Mouse (Mus musculus) monocyte, adult 5-6 weeks (primary cell): ENCODE results near the gene Zfp113. TPM values are rescaled to one million over a fixed set of nuclear protein-coding genes. Genes with fewer than 3 reads are reported as not detected.
"Not testable (repeated sequence)": the region's sequence is repeated elsewhere in the genome, so short reads cannot be mapped to it uniquely, and the experiment has no call there.

Experiments
- ATAC-seq: fragments of 153-309, 156-312 bp; replicated peaks from 2 replicates; pipeline ENCODE4 v1.8.0; 2017; ENCODE audit warnings: mild to moderate bottlenecking; ENCODE audit not compliant: low TSS enrichment, insufficient number of reproducible peaks, severe bottlenecking, poor library complexity, low FRiP score
- total RNA-seq: library from RNA; stranded (forward); fragments of 200-1000, 200-491, 200-594 nt; gene quantifications from 3 replicates; pipeline ENCODE4 v1.2.3, GENCODE M21; 2017

The Zfp113 gene
- total RNA-seq, 1 experiment from 2014 or later, result 3.0 TPM

DNA sequence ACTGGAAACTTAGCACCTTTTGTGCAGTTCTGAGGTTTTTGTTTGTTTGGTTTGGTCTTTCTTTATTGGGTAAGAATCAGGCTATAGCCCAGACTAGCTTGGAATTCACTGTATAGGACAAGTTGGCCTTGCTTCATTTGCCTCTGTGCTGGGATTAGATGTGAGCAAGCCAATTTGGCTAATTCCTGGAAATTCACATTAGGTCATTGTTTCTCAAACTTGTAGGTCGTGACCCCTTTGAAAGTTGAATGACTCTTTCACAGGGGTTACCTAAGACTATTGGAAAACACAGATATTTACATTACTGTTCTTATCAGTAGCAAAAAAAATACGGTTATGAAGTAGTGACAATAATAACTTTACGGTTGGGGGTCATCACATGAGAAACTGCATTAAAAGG is 1.2 kb downstream of the Zfp113 start:
- ATAC-seq, result no peak

GRCm38 (mm10) chr5:138138585-138138984 is 17.0 kb downstream of the Zfp113 start:
- no peak for ATAC-seq

DNA sequence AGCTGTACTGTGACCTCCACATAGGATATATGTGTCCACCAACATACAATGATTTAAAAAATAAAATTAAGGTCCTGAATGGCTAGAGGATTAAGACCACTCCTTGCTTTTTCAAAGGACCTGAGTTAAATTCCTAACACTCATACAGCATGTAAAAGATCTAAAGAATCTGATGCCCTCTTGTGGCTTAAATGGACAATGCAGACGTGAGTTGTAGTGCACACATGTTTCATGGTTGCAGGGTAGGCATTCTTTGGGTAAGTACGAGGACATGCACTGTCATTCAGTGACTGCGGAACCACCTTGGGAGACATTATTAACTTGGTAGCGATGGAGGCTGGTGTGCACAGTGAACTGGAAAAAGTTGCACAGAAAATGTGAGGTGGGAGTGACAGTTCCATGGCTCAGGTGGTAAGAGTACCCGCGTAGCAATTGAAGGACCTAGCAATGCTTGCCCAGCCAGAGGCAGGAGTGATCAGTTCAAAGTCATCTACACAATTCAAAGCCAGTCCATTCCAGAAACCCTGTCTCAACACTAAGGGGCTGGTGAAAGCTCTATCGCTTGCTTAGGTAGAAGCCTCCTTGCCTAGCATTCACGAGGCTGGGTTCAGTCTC is 17.5 kb downstream of the Zfp113 start:
- ATAC-seq, result peak; percentile 80

DNA sequence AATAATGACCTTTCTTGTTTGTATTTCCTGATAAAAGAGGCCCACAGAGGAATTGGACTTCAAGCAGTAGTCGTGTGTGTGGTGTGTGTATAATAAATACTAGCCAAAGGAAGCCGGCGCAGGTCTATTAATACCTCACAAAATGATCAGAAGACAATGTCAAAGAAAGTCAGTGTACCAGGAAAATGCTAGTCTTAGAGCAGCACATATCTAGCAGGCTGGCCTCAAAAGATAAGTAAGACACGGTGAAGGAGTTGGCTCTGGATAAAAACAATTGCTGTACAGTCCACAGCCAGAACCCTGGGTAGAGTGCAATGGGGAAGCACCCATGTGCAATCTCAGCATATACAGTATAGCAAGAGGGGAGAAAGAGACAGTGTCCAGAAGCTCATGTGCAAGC is 18.3 kb downstream of the Zfp113 start:
- ATAC-seq, result no peak

GRCm38 (mm10) chr5:138132425-138133064 is 23.0 kb downstream of the Zfp113 start:
- ATAC-seq, result no peak

DNA sequence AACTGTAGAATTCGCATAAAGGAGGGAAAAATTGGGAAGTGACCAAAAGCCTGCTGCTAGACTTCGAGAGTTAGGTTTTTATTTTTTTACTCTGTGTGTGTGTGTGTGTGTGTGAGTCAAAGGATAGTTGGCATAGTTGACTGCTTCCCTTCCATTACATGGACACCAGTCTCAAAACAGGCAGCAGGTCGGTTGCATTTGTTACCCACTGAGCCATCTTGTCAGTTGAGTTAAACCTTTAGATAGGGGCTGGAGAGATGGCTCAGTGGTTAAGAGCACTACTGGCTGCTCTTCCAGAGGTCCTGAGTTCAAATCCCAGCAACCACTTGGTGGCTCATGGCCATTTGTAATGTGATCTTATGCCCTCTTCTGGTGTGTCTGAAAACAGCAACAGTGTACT is 37.5 kb downstream of the Zfp113 start:
- ATAC-seq, result no peak

GRCm38 (mm10) chr5:138117199-138118015 is 38.1 kb downstream of the Zfp113 start:
- no peak for ATAC-seq

DNA sequence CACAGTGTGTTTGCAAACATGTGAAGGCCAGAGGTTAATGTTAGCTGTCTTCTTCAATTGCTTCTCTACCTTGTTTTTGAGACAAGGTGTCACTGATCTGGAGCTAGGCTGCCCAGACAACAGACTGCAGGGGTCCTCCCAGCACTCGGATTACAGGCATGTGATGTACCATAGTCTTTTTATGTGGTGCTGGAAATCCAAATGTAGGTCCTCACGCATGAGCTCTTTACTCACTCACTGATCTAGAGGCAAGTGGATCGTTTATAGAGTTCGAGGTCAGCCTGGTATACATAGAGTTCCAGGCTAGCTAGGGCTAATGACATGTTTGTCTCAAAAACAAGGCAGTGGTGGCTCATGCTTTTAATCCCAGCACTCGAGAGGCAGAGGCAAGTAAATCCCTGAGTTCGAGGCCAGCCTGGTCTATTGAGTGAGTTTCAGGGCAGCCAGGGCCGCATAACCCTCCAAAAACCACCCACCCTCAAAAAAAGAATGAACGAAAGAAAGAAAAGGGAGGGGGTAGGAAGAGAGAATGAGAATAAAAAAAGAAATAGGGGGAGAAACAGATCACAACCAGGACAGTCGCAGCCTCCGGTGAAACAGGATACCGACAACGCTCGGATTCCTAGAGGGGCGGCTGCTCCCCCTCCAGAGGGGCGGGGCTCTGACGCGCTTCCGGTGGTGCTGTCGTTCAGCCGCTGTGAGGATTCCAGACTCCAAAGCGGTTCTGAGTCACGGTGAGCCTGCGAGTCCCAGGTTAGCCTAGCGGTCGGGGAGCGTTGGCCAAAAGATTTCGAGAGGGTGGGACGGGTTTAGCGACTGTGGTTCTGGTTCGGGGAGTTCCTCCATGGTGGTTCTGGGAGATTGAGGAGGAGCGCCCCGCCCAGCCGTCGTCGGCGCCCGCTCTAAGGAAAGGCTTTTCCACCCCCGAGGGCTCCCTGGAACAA is 39.0 kb downstream of the Zfp113 start, which contains the start of gene Zscan21:
Zscan21 (plus strand) TSS at position 649 of the 944 bp plus-strand sequence.
- ATAC-seq, result peak; percentile 97

DNA sequence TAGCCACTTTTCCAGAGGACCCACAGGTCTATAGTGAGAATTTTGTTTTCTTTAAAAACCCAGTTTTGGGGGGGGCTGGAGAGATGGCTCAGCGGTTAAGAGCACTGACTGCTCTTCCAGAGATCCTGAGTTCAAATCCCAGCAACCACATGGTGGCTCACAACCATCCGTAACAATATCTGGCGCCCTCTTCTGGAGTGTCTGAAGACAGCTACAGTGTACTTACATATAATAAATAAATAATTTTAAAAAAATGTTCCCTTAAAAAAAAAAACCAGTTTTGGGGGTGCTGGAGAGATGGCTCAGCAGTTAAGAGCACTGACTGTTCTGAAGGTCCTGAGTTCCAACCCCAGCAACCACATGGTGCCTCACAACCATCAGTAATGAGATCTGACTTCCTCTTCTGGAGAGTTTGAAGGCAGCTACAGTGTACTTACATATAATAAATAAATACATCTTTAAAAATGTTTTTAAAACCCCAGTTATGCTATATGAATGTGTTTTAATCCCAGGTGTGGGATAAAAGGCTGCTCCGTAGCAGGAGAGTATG is 45.6 kb downstream of the Zfp113 start:
- not testable (repeated sequence) for ATAC-seq

- no peak for ATAC-seq
These were observed 48.4 kb downstream of the Zfp113 start for GRCm38 (mm10) chr5:138107130-138107529.

DNA sequence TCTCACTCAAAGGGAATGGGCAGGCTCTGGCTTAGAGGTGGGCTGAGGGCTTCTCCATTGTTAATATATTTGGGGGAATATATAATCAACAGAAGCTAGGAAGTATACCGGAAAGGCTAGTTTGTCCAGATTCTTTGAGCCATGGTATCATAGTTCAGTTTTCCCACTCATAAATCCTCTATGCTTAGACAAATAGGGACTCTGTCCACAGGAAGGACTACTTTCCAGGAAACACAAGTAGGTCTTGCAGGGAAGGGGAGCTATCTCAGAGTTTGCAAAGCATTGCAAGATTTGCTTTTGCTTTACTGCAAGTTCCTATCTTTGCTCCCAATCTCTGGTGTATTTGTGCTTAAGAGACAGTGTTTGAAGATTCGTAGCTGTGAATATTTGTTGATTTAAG is 50.6 kb downstream of the Zfp113 start:
- ATAC-seq, result no peak

GRCm38 (mm10) chr5:138094474-138094873 is 61.1 kb downstream of the Zfp113 start:
- ATAC-seq, result no peak

- ATAC-seq, result no peak
These were observed 62.8 kb downstream of the Zfp113 start for GRCm38 (mm10) chr5:138092771-138093170.

- no peak for ATAC-seq
These were observed 64.8 kb downstream of the Zfp113 start for GRCm38 (mm10) chr5:138090737-138091136.

GRCm38 (mm10) chr5:138090271-138090670 is 65.3 kb downstream of the Zfp113 start:
- no peak for ATAC-seq
